Mouse (Mus musculus): ENCODE results near the gene Galp.

GRCm38 (mm10) chr7:6204200-6204599 lies 7.3 kb downstream of the Galp start:
- TF ChIP-seq CTCF (conservative IDR thresholded peaks at IDR 0.05; ENCODE audit: low read length) (no peak), POU5F1 (IDR thresholded peaks at IDR 0.05; ENCODE audit: borderline replicate concordance, low read length) (no peak)

Data from E14TG2a.4 (cell line).